Mouse (Mus musculus) bone marrow macrophage, adult 2 months (primary cell): ENCODE measurements around the gene Gm21119. TPM values are rescaled to one million over a fixed set of nuclear protein-coding genes. Genes with fewer than 3 reads are reported as not detected.
"Not testable (repeated sequence)": the region's sequence is repeated elsewhere in the genome, so short reads cannot be mapped to it uniquely, and the experiment has no call there.

Experiments used
- H3K27ac ChIP-seq: 2 replicates; pipeline ENCODE4 v1.5.1; 2012; ENCODE audit warnings: low read depth, low read length; ENCODE audit not compliant: insufficient read depth
- H3K4me1 ChIP-seq: 2 replicates; pipeline ENCODE4 v1.6.1; 2012; ENCODE audit warnings: low read length; ENCODE audit not compliant: control insufficient read depth, insufficient read depth
- H3K4me3 ChIP-seq: 2 replicates; pipeline ENCODE4 v1.5.1; 2012; ENCODE audit warnings: mild to moderate bottlenecking, low read length, moderate library complexity; ENCODE audit not compliant: insufficient read depth
- polyA plus RNA-seq: library from polyadenylated mRNA; stranded (reverse); fragments of >200 nt; gene quantifications from 2 replicates; pipeline ENCODE4 v1.2.4, GENCODE M21; 2012; ENCODE audit not compliant: missing spikeins, insufficient read depth, insufficient read length

The Gm21119 gene
- polyA plus RNA-seq, 1 experiment = not detected

DNA sequence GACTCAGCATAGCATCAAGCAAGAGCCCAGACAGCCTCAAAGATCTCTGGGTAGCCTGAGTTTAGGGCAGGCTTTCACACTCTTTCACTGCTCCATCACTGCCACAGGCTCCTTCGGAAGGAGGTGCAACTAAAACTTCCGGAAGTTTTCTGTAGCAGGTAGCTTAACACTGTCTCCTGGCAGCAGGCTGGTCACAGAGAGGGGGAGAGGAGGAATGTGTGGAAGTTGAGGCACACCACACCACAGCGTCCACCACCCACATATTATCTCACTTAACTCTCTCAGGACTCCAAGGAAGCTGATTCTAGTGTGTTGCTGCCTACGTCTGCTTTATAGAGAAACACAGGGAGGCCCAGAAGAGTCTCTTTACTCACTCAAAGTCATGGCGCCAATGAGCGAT lies 15.4 kb upstream of the Gm21119 start:
- H3K4me1 ChIP-seq, H3K4me3 ChIP-seq, H3K27ac ChIP-seq: not testable (repeated sequence)

DNA sequence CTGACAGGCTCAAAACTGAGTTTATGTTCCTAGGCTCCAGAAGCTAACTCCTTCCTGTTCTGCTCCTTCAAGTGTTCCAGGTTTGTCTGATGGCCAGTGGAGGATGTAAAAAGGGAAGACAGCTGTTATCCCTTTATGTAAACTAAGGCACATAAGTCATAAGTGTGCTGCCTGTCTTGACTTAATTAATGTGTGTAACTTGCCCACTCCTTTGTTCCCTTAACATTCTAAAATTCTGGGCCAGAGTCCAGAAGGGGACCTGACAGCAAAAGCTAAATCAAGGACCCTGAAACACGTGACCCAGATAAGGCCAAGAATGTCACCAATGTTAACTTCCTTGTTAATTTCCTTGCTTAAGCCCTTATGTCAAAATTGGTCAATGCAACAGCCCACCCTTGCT lies 3.9 kb upstream of the Gm21119 start:
- not testable (repeated sequence) for H3K27ac ChIP-seq, H3K4me1 ChIP-seq, H3K4me3 ChIP-seq

DNA sequence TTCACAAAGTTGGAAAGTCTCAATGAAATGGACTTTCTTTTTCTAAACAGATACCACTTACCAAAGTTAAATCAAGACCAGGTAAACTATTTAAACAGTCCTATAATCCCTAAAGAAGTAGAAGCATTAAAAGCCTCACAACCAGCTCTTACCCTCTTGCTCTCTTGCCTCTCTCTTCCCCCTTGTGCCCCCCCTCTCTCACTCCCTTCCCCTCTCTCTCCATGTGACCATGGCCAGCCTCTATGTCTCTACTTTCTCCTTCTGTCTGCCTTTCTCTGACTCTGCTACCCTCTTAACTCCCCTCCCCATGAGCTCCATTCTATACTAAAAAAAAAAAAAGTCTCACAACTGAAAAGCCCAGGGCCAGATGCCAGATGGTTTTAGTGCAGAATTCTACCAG lies 2.0 kb upstream of the Gm21119 start:
- not testable (repeated sequence) for H3K4me1 ChIP-seq, H3K27ac ChIP-seq, H3K4me3 ChIP-seq

GRCm38 (mm10) chr8:20630766-20631165 lies 16.0 kb downstream of the Gm21119 start:
- not testable (repeated sequence) for H3K4me3 ChIP-seq, H3K27ac ChIP-seq, H3K4me1 ChIP-seq

DNA sequence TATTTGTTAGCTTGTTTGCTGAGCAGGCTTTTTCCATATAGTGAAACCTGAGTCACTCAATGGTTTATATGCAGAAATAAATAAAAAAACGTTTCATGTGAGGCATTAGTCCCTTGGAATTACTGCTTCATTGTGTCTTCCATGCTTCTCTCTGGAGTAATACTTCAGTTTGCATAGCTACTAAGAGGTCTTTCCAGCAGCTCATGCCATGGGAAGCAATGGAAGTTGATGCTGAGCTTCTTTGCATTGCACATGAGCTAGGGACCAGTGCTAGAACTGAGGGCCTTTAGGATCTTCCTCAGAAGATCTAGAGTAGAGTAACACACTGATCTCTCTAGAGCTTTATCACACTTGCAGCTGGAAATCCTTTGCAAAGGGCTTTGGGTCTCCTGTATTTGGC lies 23.2 kb downstream of the Gm21119 start:
- H3K4me3 ChIP-seq, H3K27ac ChIP-seq, H3K4me1 ChIP-seq: not testable (repeated sequence)

GRCm38 (mm10) chr8:20643536-20643935 lies 28.8 kb downstream of the Gm21119 start:
- H3K4me1 ChIP-seq, H3K4me3 ChIP-seq, H3K27ac ChIP-seq: not testable (repeated sequence)

GRCm38 (mm10) chr8:20652976-20653375 lies 38.3 kb downstream of the Gm21119 start:
- H3K4me3 ChIP-seq, H3K4me1 ChIP-seq, H3K27ac ChIP-seq: not testable (repeated sequence)

DNA sequence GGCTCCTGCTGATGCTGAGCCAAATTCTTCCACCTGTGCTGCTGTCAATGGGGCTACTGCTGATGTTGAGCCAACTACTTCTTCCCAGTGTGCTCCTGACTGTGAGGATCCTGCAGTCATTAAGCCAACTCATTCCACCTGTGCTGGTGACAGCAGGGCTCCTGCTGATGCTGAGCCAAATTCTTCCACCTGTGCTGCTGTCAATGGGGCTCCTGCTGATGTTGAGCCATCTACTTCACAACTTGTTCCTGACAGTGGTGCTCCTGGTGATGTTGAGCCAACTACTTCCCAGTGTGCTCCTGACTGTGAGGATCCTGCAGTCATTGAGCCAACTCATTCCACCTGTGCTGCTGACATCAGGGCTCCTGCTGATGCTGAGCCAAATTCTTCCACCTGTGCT lies 63.7 kb downstream of the Gm21119 start:
- H3K4me3 ChIP-seq, H3K4me1 ChIP-seq, H3K27ac ChIP-seq: not testable (repeated sequence)
